Mouse (Mus musculus) ES-E14 (cell line): ENCODE measurements around the gene Heyl. TPM values are rescaled to one million over a fixed set of nuclear protein-coding genes. Genes with fewer than 3 reads are reported as not detected.
"Not testable (repeated sequence)": the region's sequence is repeated elsewhere in the genome, so short reads cannot be mapped to it uniquely, and the experiment has no call there.

Experiments
- DNase-seq: peaks from one replicate; pipeline ENCODE4 v3.0.0-alpha.2; 2013; ENCODE audit warnings: low read depth, low spot score
- H3K27ac ChIP-seq: 2 replicates; pipeline ENCODE4 v1.5.1; 2012; ENCODE audit warnings: low read depth, mild to moderate bottlenecking, low read length, moderate library complexity, mixed read lengths; ENCODE audit not compliant: poor library complexity, insufficient read depth, severe bottlenecking
- H3K36me3 ChIP-seq: 2 replicates; pipeline ENCODE4 v1.6.1; 2012; ENCODE audit warnings: mild to moderate bottlenecking, low read length, moderate library complexity, mixed read lengths; ENCODE audit not compliant: control insufficient read depth, poor library complexity, insufficient read depth, severe bottlenecking
- H3K4me1 ChIP-seq, 2 experiments: fragments of 150-350 bp in 1 of 2; sonication (generic) in 1 of 2; 2 replicates each; pipeline ENCODE4 v1.6.1; 2012; ENCODE audit warnings: low read length in 2 of 2, mild to moderate bottlenecking in 1 of 2, mixed read lengths in 1 of 2; ENCODE audit not compliant: control insufficient read depth in 2 of 2, insufficient read depth in 2 of 2, poor library complexity in 1 of 2
- H3K4me3 ChIP-seq, 2 experiments: fragments of 150-350 bp in 1 of 2; sonication (generic) in 1 of 2; 2 replicates each; pipeline ENCODE4 v1.5.1; 2012; ENCODE audit warnings: low read length in 2 of 2, low read depth in 1 of 2, mild to moderate bottlenecking in 1 of 2, mixed read lengths in 1 of 2; ENCODE audit not compliant: insufficient read depth in 1 of 2, poor library complexity in 1 of 2, severe bottlenecking in 1 of 2
- H3K9ac ChIP-seq: 2 replicates; pipeline ENCODE4 v1.6.1; 2012; ENCODE audit warnings: low read depth, mild to moderate bottlenecking, low read length, mixed read lengths; ENCODE audit not compliant: poor library complexity, insufficient read depth, severe bottlenecking
- H3K9me3 ChIP-seq: fragments of 150-350 bp; sonication (generic); 2 replicates; pipeline ENCODE4 v1.6.1; 2012; ENCODE audit warnings: low read depth, mild to moderate bottlenecking, low read length; ENCODE audit not compliant: control insufficient read depth, insufficient read depth
- CHD2 ChIP-seq: IDR thresholded peaks from 2 replicates; pipeline ENCODE4 v1.6.1; 2014; ENCODE audit warnings: mild to moderate bottlenecking, low read depth, low read length, inconsistent platforms
- HCFC1 ChIP-seq: IDR thresholded peaks from 2 replicates; pipeline ENCODE4 v1.6.1; 2012; ENCODE audit warnings: low read length, inconsistent platforms, borderline replicate concordance; ENCODE audit not compliant: insufficient read depth
- MAFK ChIP-seq: IDR thresholded peaks from 2 replicates; pipeline ENCODE4 v1.6.1; 2014; ENCODE audit warnings: mild to moderate bottlenecking, low read depth, low read length, inconsistent platforms; ENCODE audit not compliant: insufficient read depth
- ZC3H11A ChIP-seq: IDR thresholded peaks from 2 replicates; pipeline ENCODE4 v1.6.1; 2012; ENCODE audit warnings: low read depth, mild to moderate bottlenecking, inconsistent platforms, low read length, borderline replicate concordance
- ZNF384 ChIP-seq: IDR thresholded peaks from 2 replicates; pipeline ENCODE4 v1.6.1; 2012; ENCODE audit warnings: low read depth, low read length, inconsistent platforms
- in situ Hi-C, 2 experiments: fragments of 600-800 bp; cut with MboI; formaldehyde crosslinking; loops; one replicate each; pipeline ENCODE4 v1.15.1; 2025; ENCODE audit warnings: low sequenced_read_pairs in 2 of 2, inconsistent platforms in 1 of 2; ENCODE audit not compliant: unreplicated experiment in 2 of 2
- total RNA-seq: library from RNA; depleted of rRNA; stranded (reverse); fragments of 300-350 nt; gene quantifications from 2 replicates; pipeline ENCODE4 v1.2.3, GENCODE M21; 2012

The Heyl gene
- total RNA-seq, 1 experiment = not detected

DNA sequence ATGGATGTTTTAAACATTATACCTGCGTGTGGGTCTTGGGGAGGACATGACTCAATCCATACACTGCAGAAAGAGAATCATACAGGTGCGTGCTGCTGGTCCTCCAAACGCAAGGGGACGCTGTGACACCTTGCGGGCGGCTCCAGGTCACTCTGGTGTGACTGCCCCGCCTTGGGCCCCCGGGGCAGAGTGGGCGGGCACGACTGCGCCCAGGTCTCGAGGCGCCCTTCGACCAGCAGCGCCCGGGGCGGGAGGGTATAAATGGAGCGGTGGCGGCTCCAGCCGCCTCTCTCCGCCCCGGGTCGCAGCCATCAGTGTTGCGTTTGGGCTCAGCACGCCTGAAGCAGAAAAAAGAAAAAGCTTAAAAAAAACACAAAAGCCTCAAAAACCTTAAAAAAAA, 49.1 kb downstream of the Heyl start:
- Histone ChIP-seq H3K36me3 (peaks cover 39% of the 10 kb centered on the region), H3K4me1 (peaks cover 2 to 16% of the 10 kb centered on the region in 2 experiments; a peak in 1 of 4 replicates), H3K4me3 (peak overlapping the region; percentile 52 to 71), H3K27ac (no peak overlapping the region), H3K9me3 (no peaks in the 10 kb centered on the region), H3K9ac (peak overlapping the region; percentile 16; the same call in 1 of the 2 replicates)
- peak; percentile 91 for DNase-seq
- TF ChIP-seq HCFC1 (no peak), ZC3H11A (no peak), MAFK (no peak), CHD2 (no peak), ZNF384 (no peak)
- in situ Hi-C loops = no loop called here

DNA sequence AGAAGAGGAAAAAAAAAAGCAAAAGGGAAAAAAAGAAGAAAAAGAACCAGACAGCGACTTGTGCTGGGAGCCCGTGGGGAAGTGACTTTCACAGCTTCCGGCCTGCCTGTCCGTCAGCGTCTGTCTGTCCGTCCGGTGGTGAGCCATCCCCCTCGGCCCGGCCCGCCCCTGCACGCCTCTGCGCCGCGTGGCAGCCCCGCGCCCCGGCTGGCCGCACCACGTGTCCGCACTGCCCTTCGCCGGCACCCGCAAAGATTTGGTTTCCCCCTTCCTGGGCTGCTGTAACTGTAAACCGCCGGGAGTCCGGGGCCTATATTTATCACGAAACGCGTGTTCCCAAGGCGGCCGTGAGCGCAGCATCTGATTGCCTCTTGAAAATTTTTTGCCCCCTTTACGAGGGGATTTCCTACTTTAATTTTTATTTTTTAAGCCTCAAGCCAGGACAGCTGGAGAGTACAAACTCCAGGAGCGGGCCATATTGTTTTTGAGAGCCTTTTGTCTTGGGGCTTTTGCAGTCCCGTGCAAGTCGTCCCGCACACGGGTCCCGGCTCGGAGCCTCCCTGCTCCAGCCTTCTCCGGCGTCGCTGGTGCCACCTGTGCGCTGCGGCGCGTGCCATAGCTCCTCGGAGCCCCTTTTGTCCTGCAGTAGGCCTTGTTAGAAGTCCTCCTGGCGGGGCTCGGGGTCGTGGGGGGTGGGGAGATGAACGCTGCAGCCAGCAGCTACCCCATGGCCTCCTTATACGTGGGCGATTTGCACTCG, 49.7 kb downstream of the Heyl start:
- Histone ChIP-seq H3K4me3 (peak overlapping the region; percentile 52 to 71), H3K4me1 (peaks cover 2 to 16% of the 10 kb centered on the region in 2 experiments; a peak in 1 of 4 replicates), H3K9ac (peak overlapping the region; percentile 79), H3K36me3 (peaks cover 42% of the 10 kb centered on the region)
- DNase-seq, H3K27ac ChIP-seq, in situ Hi-C loops, H3K9me3 ChIP-seq: not testable (repeated sequence)

DNA sequence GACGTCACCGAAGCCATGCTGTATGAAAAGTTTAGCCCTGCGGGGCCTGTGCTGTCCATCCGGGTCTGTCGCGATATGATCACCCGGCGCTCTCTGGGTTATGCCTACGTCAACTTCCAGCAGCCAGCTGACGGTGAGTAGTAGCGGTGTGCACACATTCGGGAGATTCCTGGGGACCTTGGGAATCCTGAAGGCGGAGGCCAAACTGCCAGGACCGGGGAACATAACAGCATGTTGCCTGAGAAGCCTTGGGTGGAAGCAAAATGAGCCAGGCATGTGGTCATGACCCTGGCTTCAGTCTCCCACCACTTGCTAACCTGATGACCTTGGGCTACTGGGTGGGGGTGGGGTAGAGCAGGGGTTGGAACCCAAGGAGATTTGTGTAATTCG, 50.3 kb downstream of the Heyl start:
- peak overlapping the region; percentile 69 to 71 for H3K4me3 ChIP-seq
- peaks cover 47% of the 10 kb centered on the region for H3K36me3 ChIP-seq
- DNase-seq, H3K27ac ChIP-seq, in situ Hi-C loops, H3K9me3 ChIP-seq: not testable (repeated sequence)
- peaks cover 2 to 18% of the 10 kb centered on the region in 2 experiments; a peak in 2 of 4 replicates for H3K4me1 ChIP-seq
- peak overlapping the region; percentile 57 for H3K9ac ChIP-seq

DNA sequence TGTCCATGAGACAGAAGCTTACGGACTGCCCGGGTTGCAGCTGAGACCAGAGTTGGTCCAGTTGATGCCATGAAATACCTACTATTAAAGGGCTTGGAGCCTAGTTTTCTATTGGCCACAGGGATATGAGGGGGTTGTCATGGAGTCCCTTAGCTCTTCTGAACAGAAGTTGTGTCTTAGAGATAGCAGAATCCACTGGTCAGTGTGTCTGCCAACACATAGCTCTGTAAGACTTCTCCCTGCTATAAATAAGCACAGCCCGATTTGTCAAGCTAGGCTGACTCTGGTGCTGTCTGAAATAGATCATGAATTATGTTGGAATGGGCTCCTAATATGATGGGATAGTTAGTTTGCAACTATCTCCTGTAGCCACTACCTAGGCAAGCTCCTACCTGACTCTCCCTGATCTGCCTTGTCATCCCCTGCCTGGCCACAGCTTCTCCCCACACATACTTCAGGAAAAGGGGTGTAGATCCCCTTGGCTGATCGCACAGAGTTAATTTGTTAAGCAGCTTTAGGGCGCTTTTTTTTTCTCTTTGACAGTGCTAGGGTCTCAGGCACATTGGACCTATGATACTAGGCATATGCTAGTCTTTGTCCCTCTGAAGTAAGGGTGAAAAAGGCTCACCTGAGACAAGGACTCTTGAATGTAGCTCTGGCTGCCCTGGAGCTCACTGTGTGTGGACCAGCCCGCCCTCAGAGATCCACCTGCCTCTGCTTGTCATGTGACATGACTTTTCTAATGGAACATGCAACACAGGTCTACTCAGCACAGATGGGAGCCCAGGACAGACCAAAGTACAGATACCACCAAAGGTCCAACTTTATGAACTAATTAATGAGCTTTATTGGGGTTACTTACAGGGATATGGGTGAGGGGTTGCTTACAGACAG, 51.6 kb downstream of the Heyl start:
- peak overlapping the region; percentile 57 for H3K9ac ChIP-seq
- H3K9me3 ChIP-seq = no peaks in the 10 kb centered on the region
- in situ Hi-C loops = no loop called here
- H3K4me1 ChIP-seq = peaks cover 2 to 19% of the 10 kb centered on the region in 2 experiments; a peak in 2 of 4 replicates
- peak overlapping the region; percentile 69 to 71; a peak in 3 of 4 replicates for H3K4me3 ChIP-seq
- DNase-seq = no peak
- H3K27ac ChIP-seq = no peak overlapping the region
- H3K36me3 ChIP-seq = peaks cover 60% of the 10 kb centered on the region
- TF ChIP-seq ZC3H11A = no peak
- no peak for TF ChIP-seq CHD2
- TF ChIP-seq ZNF384 = no peak
- no peak for TF ChIP-seq HCFC1
- TF ChIP-seq MAFK = no peak
